Mouse (Mus musculus): ENCODE measurements around the gene Speg.

The Speg gene

DNA sequence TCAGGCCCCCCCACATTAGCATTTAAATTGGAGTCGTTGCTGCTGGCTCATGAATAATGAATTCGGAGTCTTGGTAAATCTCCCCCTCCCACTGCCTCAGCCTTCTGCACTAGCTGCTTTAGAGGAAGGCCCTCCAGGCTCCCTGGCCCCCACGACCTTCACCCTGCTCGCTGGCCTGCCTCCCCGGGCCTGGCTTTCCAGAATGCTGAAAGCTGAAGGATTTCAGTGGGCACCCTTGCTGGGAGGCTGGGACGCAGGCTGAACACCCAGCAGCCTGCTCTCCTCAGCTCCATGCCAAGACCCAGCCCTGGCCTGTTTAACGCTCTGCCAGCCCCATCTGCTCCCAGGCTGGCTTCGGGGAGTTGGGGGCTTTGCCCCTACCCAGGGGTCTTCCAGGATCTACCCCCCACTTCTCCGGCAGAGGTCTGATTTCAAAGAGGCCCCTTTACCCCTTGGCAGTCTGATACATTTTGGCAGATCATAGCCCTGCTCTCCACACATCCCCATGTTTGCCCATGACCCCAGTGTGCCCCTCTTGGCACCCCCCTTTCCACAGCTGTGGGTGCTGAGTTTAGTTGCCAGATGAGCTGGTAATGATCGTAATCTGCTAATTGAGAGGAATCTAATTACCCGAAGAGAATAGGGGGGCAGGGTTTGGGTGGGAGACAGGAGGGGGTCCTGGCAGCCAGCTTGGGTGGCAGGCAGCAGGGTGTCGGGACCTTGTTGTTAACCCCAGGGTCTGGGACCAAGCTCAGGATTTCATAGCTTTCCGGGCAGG is 68.3 kb downstream of the Speg start:
- no peak for DNase-seq

DNA sequence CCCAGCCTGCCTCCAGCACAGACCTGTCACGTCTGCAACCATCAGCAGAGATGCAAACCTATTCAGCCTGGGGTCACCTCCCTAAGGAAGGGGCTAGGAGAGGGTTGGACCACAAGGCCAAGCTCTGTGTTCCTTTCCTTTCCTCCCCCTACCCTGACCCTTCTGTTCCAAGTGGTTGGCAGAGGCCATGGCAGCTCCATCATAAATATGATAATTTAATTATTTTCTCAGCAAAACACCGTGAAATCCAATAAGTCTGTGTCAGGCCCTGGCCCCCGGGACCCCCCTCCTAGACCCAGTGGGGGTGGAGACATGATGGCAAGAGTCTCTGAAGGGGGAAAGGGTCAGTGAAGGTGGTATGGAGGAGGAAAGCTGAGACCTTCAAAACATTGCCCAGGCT is 69.1 kb downstream of the Speg start:
- DNase-seq = no peak

DNA sequence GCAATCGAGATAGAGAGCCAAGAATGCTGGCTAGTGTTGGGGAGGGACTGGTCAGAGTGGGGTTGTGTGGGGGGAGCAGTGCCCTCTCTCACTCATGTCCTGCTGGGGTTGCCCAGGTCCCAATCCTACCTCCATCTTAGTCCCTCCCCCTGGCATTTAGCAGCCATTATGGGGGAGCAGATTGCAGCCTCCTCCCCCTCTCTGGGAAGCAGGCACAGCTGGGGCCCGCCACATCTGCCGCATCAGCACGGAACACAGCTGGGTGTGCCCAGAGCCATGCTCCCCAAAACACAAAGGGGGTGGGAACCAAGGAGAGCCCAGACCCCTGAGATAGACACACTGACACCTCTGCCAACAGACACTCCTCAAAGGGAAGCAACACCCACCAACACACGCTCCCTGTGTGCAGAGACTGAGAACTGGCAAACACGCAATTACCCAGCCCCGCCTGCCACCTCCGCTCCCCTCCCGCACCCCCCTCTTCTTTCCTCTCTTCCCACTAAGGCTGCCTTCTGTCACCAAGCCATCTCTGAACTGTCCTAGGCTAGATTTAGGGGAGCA is 70.1 kb downstream of the Speg start:
- no peak for DNase-seq

DNA sequence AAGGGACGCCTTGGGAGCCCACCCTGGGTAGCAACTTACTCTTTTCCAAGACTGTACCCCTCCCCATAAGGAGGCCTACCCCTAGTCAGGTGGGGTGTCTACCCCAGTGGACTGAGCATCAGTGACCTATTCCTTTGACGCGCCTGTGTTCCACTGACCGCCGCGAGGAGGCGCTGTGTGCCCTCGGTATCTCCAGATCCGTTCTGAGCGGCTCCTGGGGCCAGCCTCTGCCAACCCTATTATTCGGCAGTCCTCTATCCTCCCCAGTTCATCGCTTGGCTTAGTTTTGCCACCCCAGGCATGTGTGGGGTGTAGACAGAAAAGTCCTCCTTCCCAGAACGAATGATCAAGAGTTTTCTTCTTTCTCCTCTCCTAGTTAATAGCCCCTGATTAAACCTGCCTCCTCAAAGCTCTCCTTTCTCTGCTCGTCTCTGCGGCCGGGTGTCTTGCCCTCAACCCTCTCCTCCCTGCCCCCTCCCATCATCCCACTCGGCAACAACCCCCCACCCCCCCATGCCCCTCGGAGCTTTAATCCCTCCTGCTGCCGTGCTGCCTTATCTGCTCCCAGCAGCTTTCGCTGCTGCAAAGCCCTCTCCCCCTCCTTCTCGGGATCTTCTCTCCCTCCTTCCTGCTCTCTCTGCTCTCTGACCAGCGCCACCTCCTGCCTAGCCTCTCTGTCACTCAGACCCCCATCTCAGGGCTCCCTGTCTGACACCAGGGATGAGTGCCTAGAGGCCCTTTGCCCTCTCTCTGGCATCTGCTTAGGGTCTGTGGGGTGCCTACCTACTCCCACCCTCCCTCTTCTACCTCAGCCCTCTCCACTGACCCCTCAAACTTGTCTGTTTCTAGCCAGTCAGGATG is 70.9 kb downstream of the Speg start:
- peak; percentile 85 for DNase-seq

DNA sequence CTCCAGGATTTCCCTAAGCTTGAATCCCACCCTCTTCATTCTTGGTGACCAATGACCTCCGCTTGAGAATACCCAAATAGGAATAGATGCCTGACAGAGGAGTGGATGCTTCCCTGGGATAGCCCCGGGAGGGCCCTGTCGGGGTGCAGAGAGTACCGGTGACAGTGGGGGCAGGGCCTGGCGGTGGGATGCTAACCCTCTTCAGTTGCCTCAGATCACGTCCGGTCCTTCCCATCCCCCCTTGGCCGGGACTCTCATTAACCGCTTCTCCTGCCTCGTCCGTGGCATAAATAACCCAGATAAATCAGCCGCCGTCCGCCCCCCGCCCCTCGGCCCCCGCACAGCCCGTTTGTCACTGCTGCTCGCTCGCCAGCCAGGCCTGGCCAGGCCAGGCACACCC is 71.6 kb downstream of the Speg start:
- no peak for DNase-seq

DNA sequence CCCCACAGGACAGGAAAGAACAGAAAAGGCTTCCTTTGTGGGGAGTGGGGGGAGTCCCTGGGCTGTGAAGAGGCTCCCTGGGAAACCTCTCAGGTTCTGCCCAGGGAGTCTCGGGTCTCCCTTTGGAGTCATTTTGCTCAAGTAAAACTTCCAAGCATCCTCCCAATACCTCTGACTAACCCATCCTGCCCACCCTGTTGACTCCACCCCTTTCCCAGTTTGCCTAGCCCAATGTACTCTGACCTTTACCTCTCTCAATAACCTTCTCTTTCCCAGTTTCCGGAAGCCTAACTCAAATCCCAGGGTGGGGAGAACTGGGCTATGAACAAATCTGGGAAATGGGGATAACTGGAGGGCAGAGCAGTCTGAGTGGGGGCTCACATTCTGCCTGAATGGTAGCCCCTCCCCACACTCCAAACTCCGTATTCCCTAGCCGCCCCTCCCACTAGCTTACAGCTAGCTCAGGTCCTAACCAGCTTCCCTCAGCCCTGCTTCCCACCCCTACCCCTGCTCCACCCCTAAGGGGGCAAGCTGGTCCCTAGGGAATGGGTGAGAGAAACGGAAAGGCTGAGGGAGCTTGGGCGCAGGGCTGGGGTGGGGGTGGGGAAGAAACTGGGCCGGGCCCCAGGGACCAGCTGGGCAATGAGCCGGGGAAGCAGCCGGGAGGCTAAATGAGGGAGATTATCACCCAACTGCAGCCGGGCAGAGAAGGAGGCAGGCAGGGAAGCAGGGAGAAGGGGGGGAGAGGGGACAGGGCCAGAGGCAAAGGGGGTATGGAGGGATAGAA is 72.4 kb downstream of the Speg start:
- DNase-seq = no peak

DNA sequence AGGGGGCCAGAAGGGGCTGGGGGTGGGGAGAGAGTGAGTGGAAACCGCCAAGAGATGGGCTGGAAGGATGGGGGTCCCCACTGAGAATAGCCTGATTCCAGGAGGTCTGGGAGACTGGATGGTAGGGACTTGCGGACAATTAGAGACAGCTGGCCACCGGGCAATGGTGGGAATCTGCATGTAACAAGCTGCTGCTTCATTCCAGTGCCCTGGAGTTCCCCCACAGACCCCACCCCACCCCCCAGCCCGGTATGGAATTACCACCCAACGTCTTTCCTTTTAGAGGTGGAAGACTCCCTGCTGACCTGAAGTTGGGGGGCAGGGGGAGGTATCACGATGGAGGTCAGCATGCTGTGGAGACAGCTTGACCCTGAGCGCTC is 72.9 kb downstream of the Speg start:
- no peak for DNase-seq

DNA sequence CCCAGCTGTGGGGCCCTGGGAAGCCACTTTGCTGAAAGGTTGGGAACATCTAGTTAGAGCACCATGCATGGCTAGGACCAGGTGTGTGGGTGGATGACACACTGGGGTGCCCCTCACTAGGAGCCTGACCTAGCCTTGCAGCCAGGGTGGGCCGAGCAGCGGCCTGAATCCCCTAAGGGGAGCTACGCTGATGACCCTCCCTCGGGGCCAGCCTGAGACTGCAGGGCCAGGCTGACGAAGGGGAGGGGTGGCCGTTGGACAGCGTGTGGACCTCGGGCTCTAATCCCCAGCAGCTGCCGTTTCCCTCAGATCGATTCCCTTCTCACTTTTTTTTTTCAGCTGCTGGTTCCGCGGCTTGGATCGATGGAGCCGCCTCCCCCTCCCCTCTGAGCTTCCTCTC is 73.8 kb downstream of the Speg start:
- no peak for DNase-seq

DNA sequence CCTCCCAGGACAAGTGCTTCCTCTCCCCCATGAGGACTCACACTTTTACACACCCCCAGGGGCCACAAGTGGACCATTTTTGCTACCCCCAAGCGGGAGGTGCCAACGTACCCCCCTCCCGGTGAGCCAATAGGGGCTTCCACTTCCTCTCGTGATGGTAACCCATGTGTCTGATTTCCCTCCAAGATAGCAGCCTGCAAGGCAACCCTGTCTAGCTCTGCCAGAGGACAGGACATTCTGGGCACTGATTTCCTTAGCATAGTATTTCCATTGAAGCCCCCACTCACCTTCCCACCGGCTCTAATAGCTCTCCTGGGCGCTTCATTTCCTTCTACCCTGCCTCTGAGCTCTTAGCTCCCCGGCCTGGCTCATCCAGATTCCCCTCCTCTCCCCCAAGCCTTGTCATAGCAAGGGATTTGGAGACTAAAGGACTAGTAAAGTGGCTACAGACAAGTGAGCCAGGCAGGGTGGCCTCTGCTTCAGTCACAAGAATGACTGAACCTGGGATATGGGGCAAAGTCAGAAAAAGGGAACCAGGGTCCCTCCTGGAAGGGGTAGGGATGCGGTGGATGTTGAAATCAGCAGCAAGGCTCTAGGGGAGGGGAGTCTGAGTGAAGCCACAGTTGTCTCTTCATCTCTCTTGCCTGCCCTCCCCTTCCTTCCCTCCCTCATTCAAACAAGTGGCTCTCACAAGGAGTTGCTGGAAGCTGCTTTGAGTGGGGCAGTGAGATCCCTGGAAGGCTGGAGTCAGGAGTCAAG is 74.5 kb downstream of the Speg start:
- DNase-seq = peak in 1 of 2 experiments; percentile 14

DNA sequence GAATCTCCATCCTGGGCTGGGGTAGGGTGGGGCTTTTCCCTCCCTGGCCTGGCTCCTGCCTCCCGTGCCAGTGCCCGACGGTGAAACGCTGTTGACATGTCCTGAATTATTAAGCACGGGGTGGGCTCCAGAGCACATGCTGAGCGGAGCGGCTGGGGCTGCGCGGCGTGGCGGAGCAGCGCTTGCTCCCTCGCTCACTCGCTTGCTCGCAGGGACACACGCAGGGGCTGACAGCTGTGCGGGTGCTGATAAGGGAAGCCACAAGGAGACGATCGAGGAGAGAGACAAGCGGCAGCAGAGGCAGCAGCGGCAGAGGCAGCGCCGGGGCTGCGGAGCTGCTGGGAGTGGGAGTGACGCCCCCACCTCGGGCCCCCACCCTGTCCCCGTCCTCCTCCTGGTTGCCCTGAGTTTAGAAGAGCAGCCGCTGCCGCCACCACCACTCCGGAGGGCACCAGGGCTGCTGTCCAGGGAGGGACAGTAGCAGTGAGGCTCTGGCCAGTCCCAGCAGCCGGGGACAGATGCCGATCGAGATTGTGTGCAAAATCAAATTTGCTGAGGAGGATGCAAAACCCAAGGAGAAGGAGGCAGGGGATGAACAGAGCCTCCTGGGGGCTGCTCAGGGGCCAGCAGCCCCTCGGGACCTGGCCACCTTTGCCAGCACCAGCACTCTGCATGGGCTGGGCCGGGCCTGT is 75.4 kb downstream of the Speg start, which contains the start of gene Asic4:
Gene Asic4, plus strand, starts transcription at position 123 of the 692 bp plus-strand sequence.
- DNase-seq = peak; percentile 19 to 21

DNA sequence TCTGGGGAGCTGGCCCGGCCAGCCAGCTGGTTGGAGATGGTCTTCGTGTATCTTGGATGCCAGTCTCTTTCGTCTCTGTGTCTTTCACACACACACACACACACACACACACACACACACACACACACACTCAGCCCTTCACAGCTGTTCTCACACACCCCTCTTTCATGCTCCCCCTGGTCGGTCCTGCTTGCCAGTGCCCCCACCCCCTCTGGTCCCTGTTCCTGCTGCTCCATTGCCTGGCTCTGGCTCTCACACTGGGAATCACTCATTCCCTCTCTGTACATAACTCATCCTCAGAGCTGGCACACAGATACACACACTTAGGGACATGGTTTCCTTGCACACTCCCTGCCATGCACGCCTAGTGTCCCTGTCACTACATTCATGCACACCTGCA is 76.8 kb downstream of the Speg start:
- no peak for DNase-seq

DNA sequence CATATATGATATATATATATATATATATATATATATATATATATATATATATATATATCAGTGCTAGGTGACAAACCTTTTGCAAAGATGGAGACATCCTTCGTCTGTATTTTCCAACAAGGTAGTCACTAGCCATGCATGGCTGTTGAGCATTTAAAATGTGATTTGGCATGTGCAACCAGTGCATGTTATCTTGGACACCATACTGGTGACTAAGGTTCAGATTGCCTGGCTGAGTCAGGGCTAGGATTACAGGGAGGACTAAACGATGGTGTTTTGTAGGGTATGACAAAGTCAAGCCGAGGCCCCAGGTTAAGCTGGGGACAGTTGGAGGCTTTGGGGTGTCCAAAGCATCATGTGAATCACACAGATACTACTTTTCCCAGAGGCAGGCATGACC is 80.3 kb downstream of the Speg start:
- DNase-seq = no peak

DNA sequence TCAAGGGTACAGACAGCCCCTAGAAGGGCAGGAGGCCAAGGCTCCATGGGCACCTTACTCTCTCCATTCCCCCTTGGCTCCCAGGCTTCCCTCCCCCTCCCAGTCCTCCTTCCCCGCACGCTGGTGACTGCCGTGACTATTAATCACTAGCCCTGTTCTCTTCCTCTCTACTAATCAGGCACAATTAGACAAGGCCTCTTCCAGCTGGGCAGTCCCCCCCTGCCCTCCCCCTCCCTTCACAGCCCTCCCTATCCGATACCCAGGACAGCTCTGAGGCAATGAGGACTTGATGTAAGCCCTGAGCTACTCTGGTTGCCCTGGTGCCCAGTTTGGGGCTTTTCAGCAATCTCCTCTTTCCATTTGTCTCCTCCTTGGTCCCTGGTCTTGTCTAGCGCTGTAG is 80.9 kb downstream of the Speg start:
- DNase-seq = no peak

DNA sequence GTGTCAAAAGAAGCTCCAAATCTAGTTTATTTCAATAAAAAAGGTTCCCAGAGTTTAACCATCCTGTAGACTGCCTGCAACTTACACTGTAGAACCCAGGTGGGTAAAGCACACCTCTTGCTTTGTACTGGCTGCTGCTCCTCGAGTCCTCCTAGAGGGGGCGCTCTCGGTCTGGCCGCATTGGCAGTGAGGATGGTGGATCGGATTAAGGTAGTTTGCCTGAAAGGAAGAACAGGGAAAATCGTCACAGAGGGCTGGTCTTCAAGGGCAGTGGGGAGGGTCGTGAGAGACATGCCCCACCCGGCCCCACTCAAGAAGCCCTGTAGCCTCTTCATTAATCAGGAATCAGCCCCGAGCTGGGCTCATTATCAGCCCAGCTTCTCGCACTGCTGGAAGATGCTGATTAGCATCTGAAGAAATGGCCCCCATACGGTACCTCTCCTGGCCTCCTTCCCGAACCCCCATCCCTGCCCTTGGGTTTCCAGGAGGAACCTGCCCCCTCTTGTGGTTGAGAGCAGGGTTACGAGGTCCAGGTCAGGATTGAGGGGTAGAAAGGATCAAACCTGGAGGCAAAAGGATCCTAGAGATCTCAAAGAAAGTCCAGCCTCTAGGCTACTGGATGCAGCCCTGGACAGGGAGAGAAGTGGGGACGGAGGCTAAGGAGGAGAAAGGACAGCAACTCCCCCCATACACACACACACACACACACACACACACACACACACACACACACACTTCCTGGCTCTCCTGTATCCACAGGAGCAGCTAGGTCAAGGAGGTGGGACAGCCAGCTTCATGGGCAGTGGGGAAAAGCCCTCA is 81.9 kb downstream of the Speg start:
- peak; percentile 48 to 50 for DNase-seq

DNA sequence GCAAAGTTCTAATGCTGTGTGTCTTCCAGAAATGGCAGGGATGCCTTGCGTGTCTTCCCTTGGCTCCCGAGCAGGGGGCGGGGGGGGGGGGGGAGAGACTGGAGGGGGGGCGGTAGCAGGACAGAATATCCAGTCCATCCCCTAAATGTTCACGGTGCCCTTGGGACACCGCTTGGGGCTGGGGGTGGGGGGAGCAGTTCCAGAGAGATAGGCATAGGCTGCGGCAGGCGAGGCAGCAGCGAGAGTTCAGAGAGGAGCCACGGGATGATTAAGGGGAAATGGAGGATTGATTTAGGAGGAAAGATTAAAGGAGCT is 82.6 kb downstream of the Speg start:
- no peak for DNase-seq

DNA sequence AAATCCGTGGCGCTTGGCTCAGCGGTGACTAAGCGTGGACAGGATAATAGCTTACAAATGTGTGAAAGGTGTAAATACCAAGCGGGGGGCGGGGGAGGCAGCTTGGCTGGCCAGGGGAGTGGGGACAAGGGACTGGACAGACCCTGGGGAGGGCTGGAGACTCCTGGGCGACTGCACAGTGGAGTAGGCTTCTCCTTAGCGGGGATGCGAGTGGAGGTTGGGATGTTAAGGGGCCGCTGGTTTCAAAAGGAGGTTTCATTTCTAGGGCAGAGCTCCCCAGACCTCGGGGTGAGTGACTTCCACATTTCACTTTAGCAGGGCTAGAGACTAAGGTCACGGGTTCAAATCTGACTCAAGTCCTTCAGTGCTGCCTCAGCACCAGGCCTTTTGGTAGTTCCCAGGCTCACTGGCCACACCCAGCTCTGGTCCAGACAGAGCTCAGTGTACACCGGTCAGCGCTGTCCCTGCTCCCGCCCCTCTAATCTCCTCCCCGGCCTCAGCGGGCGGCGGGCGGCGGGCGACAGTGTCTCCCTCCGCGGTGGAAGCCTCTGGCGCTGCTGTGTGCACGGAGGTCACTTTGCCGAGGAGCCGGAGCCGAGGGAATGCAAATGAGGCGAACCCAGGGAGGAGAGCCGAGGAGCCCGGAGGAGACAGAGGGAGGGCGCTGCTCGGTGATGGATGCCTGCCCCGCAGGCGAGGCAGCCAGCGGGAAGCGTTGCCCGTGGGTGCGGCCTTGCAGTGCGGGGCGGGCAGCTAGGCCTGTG is 83.1 kb downstream of the Speg start:
- DNase-seq = peak in 1 of 2 experiments; percentile 13

DNA sequence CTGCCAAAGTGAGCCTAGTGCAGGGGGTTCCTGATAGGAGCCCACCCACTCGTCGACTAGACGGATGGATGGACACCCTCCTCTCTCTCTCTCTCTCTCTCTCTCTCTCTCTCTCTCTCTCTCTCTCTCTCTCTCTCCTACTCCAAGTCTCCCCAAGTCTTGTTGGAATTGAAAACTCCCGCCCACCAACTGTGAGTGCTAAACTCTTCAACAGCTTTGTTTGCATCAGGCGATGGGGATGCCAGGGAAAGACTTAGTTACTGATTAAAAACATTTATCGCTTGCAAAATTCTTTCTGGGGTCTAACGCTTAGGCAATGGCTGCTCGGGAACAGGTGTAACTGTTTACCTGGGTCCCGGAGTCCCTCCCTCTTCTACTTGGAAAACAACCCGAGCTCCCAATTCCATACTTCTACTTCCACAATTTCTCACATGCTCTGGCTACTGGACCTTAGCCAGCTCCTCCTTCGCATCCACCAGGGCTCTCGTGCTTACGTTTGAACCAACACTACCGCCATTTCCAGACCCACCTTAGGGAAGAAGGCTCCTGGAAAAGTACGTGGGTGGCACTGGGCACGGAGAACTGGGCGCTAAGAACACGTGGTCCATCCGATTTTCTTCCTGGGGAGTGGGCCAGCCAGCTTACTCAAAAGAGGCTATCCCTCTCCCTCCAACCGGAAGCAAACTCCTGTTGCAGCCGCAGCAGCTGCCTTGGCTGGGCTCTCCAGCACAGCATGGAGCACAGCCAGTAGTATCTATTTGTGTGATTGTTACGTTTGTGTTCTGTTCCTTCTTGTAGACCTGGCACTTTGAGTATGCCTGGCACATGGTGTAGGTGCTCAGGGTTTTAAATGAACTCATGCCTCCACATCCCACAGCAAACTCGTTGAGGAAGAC is 83.9 kb downstream of the Speg start:
- DNase-seq = no peak

DNA sequence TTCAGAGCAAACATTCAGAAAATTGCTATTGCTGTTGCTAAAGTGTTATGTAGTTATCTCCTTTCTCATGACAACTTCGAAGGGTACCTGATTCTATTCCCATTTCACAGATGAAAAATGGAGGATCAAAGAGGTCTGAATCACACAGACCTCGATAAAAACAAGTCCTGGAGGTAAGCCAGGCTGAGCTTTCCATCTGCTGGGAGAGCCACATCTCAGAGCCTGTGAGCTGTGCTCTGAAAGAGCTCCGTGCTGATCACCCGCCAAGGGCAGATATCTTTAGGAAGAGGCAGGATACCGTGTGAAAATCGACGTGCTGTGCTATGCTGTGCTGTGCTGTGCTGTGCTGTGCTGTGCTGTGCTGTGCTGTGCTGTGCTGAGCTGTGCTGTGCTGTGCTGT is 85.2 kb downstream of the Speg start:
- DNase-seq = no peak

DNA sequence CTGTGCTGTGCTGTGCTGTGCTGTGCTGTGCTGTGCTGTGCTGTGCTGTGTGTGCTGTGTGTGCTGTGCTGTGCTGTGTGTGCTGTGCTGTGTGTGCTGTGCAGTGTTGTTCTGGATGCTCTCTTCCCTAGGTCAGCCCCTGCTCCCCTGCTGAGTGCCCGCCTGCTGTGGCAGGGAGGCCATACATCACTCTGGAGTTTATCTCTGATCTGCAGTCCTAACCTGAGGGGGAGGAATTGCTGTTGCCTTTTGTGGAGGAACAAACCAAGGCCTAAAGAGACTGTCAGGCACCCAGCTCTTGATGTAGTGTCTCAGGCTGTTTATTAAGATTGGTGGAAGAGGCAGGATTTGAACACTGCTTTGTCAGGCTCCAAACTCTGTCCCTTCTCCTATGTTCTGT is 87.5 kb downstream of the Speg start:
- DNase-seq = no peak
